Mouse (Mus musculus) heart, postnatal 25 days (tissue): Measurements from ENCODE around the gene Ifrd2. TPM values are rescaled to one million over a fixed set of nuclear protein-coding genes. Genes with fewer than 3 reads are reported as not detected.

Experiments
- DNase-seq: peaks from one replicate; pipeline ENCODE4 v3.0.0; 2022; ENCODE audit warnings: low spot score
- intact Hi-C: fragments of 180-260 bp; cut with DNase I; formaldehyde crosslinking; loops from one replicate; pipeline ENCODE4 v1.15.1; 2025
- total RNA-seq, 2 experiments: library from RNA; stranded (reverse); gene quantifications; 2 replicates each; pipeline ENCODE4 v1.2.3; 2021

Gene Ifrd2
- total RNA-seq, 2 experiments from 2014 or later: 44.6 to 45.8 TPM

DNA sequence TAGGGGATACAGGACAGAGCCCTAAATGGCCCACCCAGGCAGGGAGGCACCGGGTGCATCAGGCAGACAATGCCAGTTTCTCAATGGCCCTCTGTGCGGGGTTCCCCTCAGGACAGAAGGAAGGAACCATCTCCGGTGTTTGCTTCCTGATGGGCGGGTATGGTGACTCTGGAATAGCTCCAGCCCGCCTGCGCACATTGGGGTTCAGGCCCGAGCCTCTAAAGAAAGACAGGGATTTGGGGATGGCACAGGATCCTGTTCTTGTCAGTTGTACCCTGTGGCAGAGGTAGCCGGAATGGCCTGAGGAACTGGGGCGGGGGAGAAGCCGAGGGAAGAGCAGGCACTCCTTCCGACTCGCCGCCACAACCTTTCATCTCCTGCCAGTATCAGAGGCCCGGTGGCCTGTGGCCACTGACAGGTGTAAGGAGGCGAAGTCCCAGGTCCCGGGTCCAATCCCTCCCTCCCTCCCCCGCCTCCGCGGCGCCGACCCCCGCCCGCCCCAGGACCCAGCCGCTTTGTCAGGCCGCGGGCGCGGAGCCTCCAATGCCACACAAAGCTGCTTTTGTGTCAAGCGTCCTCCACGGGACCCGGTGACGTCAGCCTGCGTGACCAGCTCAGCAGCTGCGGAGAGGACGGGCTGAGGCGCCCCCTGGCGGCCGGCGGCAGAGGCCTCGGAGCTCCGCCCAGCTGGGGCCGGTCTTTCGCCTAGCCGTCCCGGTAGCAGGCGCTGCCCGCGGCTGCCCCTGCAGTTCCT lies 24.9 kb downstream of the Ifrd2 start:
- DNase-seq: peak; percentile 98
- intact Hi-C loops: no loop called here

DNA sequence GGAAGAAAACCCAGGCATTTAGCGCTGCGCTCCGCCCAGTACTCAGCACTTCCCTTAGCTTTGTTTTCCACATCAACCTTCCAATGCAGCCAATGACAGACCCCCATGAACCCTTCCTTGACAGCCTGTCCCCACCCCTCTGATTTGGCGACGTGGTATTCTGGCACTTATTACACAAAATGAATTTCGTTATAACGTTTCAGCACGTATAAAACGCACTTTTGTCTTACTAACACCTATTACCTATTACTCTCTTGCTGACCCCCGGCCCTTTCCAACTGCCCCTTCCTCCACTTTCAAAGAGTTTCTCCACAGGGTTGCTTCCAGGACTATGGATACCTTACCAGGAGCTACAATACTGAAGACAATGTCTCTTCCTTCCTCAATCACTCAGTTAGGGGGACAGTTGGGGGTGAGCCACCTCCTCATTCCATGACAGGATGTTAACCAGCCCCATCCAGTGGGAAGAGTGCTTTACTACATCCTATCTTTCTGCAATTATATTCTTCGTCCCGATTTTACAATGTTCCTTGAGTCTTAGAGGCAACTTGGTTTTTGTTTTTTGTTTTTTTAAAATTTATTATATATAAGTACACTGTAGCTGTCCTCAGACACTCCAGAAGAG lies 25.6 kb downstream of the Ifrd2 start:
- intact Hi-C loops: no loop called here
- no peak for DNase-seq

DNA sequence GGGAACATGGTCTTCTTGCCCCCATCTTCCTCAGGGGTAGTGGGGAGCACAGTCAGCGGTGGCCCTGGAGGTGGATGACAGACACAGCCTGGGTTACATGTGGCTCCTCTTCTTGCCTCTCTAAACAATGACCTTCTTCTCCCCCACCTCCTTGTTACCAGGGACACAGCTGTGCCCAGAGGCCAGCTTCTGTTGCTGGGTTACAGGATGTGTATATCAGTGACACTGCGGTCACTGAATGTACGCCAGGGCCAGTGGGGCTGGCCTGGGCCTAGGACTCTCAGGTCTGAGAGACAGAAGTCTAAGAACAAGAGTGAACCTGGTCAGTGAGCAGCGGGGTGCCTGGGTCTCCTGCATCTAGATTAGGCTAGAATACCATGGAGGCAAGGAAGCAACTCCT lies 27.6 kb downstream of the Ifrd2 start:
- no peak for DNase-seq
- intact Hi-C loops: no loop called here

DNA sequence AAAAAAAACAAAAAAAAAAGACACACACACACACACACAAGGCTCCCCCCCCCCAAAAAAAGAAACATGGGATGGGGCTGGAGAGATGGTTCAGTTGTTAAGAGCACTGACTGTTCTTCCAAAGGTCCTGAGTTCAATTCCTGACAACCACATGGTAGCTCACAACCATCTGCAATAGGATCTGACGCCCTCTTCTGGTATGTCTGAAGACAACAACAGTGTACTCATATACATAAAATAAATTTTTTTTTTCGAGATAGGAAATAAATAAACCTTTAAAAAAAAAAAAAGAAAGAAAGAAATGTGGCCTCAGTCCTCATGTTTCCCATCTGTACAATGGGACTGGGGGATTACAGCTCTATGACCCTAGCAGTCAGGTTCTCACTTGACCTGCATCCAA lies 30.0 kb downstream of the Ifrd2 start:
- intact Hi-C loops: no loop called here
- DNase-seq: no peak

DNA sequence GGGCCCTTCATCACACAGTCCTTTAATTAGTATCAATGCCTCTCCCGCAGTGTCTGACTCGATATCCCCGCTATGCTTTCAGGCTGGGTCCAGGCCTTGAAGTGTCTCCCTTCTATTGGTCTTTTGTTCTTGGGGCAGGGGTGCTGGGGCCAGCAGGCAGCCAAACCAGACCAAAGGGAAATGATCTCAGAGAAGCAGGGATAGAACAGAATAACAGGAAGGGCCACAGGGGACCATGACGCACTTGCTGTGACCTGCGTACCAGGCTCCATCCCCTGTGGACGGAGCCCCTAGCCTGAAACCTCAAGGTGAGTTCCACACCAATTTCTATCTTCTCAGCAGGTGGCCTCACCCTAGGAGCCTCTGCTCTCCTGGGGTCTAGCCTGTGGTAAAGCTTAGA lies 30.7 kb downstream of the Ifrd2 start:
- intact Hi-C loops: no loop called here
- no peak for DNase-seq

DNA sequence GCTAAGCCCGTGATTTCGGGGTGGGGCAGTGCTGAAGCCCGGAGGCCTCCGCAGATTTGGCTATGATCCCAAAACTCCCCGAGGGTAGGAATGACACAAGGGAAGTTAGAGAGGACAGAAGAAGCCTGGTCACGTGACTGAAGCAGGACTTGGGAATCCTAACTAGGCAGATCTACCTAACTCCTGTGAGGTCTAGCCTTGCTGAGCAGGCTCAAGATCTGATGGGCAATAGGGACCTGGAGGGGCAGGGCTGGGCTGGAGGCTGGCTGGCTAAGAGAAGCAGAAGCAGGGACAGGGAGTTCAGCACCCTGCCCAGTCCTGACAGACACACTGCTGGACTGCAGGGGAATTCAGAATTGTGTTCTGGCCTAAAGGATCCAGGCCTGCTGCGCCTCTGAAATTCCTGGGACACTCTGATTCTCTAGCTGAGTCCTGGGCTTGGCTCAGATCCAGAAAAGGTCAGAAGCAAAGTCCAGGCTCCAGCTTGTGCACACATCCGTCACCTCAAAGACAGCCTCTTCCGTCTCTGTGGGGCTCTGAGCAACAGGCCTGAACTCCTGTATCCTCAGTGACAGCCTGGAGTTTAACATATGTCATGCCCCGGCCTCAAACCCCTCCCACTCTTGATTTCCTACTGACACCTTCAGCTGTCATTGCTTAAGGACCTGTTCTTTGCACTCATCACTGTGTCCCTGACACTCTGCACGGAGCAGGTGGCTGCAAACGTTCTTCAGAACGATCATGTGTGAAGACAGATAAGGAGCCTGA lies 31.5 kb downstream of the Ifrd2 start:
- intact Hi-C loops: no loop called here
- no peak for DNase-seq

DNA sequence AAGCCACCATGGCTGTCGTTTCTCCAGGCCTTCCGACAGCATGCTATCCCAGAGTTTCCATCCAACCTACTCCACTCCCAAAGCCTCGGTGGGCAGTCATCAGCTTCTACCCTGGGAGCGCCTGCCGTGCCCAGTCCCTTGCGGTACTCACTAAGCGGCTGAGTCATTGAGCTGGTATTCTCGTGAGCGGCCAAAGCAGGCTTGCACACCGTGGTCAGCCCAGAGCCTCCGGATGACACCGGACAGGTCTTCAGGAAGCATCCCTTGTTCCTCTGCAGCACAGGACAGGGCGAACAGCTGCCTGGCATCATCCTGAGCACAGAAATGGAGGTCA lies 32.1 kb downstream of the Ifrd2 start:
- intact Hi-C loops: no loop called here
- DNase-seq: no peak

DNA sequence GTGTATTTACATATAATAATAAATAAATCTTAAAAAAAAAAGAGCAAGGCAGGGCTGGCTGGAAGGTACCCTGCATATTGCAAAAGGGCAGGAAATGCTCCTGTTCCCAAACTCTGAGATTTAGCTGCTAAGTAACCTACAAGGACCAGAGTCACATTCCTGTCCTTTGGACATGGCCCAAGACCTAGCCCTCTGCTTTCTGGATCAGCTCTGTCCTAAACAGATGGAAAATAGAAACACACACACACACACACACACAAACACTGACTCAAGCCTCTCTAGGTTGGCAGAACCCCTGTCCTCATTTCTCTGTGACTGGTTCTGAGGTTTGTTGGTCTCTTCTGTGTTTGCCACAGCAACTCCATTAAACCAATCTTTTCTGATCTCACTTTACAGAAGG lies 33.5 kb downstream of the Ifrd2 start:
- intact Hi-C loops: loop anchor here (2.0 kb wide), 1 partner anchor 14 kb away; the partner anchor contains the start of gene Gnai2
- DNase-seq: no peak

DNA sequence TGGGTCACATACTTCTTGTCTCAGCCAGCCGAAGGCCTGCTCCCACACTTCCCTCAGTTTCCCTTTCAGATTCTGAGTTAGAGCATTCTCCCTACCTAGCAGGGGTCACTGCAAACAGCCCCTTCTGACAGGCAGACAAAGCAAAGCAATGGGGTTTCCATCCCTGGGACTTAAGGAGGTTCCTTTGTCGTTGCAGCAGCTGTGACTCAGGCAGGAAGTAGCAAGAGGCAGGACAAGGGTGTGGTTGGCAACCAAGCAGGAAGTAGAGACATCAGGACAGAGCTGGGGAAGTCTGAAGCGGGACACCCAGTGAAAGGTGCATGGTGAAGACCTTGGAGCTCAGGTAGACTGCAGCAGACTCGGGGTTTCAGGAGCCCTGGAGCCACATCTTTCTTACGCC lies 37.1 kb downstream of the Ifrd2 start:
- no peak for DNase-seq
- intact Hi-C loops: no loop called here

DNA sequence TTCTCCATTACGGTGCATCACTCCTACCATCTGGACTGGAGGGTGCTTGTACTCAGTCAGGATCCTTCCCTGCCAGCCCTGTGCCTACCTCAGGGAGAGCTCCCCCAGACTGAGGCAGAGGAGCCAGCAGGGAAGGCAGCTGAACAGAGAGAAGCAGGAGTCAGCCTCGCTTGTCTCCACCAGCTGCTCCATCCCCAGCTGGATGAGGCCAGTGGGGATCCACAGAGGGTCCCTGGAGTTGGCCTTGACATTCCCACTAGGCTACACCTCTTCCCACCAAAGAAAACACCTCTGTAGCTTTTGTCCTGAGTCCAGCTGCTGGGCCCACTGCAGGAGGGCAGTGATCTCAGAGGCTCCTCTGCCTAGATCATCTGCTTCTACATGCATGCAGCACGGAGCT lies 37.5 kb downstream of the Ifrd2 start:
- intact Hi-C loops: loop anchor here (5.0 kb wide), 1 partner anchor 58 kb away; the partner anchor contains the start of gene Hyal2
- no peak for DNase-seq

DNA sequence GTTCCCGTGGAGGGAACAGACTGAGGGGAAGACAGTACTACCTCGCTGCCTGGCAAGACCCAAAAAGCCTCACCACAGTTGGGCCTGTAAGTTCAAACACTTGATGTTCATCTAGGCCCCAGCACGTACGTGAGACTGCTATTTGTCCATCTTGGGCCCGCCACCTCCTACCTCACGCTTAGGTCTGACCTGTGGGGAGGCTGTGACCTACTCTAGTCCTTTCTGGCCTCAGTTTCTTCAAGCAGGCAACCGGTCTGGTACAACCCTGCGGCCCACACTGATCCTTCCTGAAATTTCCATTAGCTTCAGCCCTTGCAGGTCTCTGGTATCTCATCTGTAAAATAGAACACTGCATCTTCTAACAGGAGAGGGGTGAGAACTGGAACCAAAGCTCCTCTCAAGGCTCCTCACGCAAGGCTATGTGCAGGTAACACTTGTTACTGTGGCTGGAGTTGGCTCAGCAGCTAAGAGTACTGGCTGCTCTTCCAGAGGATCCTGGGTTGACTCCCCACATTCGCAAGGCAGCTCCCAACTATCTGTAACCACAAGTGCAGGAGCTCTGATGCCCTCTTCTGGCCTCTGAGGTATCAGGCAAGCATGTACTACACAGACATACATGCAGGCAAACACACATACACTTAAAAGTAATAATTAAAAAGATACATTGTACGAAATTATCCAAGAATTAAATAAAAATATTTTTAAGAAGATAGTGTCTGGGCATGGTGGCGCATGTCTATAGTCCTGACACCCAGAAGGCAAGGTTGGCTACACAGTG lies 38.1 kb downstream of the Ifrd2 start:
- intact Hi-C loops: loop anchor here (1.0 to 5.0 kb wide), 2 partner anchors 19 to 58 kb away; partner anchors contain the start of gene Hyal2
- no peak for DNase-seq

DNA sequence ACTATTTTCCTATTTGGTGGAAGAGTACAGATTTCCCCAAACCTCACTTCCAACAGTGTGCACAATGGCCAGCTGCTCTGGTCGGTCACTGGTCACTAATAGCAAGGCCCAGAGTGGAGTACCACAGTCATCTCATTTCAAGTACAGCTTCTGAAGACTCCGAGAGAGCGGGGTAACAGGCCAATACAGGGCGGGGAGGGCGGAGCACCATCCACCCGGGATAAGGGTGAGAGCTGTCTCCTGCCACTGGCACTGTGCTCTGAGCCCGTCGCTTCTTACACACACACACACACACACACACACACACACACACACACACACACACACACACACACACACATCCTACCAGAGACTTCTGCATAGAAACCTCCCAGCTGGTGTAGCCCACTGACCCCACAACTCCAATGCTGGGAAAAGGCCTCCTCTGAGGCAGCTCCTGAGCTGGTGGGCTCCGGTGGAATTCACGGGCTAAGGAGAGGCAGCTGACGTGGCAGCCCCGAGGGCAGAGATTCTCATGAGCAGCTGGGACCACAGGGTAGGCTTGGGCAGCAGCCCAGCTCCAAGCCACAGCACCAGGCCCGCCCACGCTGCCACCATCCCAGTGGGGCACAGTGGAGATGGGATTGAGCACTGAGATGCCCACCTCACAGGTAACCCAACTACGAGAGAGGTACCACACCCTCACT lies 38.9 kb downstream of the Ifrd2 start:
- DNase-seq: no peak
- intact Hi-C loops: loop anchor here (1.0 to 5.0 kb wide), 2 partner anchors 18 to 59 kb away; partner anchors contain the start of gene Hyal2

DNA sequence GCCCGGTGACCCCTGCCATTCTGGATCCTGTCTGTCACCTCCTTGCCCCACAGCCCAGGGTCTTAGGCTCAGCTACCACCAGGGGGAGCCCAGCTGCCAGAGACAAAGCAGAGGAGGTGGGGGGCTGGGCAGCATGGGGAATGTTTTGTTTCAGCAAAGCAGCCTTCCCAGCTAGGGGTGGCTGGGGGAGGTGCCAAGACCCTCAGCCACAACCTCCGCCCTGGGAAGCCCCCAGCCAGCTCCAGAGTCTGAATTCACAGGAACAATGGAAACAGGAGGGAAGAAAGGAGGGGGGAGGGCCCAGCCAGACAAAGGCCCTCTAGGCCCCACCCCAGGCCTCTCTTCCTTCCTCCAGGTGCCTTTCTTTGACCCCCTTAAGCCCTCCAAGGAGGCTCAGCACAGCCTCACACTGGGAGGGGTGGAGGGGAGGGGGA lies 39.4 kb downstream of the Ifrd2 start:
- peak; percentile 66 for DNase-seq
- intact Hi-C loops: loop anchor here (1.0 to 5.0 kb wide), 2 partner anchors 17 to 60 kb away; partner anchors contain the start of gene Hyal2

DNA sequence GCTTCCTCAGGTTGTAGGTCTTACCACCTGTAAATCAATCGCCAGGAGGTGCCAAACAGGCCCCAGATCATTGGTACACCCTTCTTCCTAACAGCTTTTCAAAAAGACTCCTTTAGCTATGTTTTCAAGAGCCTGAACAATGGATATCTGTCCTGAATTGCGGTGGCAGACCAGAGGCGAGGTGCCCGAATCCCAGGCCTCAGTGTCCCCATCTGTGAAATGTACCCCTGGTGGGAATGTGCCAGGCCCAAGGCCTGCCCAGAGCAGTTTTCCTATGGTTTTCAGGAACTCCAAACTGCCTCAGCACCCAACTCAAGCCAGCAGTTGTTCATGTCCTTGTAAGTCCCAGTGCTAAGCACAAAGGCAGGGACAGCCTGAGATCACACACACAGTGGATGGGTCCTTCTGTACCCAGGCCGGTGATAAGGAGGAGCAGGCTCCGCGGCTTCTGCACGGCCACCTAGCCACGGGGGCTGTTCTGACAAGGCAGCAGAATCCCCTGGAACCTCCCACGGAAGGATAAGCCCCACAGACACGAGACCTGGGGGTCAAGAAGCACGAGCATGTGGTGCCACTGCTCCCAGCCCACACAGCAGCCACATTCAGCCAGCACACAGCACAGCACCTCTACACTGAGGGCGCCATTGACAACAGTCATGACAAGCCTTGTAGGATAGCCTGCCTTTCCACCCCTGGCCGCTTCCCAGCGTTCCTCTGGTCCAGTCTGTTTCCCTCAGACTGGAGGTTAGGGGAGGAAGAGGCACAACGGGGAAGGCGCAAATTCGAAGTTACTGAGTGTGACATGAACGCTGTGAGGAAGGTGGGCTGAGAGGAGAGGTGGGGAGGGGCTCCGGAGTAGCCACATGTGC lies 40.2 kb downstream of the Ifrd2 start:
- intact Hi-C loops: loop anchor here (5.0 kb wide), 1 partner anchor 60 kb away; the partner anchor contains the start of gene Hyal2
- no peak for DNase-seq

DNA sequence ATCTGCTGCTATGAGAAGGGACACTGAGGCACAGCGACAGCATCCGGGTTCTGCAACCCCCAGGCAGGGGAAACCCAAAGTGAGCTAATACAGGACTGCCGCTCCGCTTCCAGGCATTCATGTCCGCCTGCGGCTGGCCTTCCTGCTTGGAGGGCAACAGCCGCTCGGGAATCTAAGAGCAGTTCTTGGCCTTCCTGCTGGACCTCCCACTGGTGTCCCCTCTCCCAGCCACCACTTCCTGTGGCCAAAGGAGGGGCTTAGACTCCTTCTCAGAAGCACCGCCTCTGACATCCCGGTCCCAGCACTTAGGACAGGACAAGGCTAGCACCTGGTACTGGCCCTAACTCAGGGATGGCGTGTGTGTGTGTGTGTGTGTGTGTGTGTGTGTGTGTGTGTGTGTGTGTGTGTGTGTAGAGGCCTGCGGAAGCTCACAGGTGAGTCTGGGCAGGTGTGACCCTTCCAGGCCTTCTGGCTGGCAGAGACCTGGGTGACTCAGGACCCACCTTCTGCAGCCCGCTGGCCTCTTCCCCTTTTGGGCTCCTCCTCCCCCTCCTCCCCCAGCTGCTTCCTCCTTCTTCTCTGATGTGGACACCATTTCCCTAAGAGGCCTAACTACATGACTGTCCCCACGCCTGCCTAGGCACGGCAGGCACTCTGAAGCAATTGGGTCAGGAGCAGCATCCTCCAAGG lies 41.4 kb downstream of the Ifrd2 start:
- DNase-seq: peak; percentile 70
- intact Hi-C loops: loop anchor here (5.0 kb wide), 1 partner anchor 62 kb away; the partner anchor contains the start of gene Hyal2

DNA sequence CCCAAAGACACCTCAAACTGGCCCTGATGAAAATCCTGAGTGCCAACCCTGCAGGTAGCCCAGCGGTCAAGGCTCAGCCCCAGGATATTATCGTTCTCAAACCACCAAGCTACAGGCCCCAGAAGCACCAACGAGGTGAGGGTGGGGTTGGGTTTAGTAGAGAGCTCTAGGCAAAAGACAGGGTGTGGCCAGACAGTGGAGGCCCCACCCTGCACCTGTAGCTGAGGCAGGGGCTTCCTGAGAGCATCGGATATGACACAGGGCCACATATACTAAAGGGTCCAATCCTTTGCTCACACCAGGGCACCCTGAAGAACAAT lies 41.9 kb downstream of the Ifrd2 start:
- intact Hi-C loops: loop anchor here (5.0 kb wide), 1 partner anchor 62 kb away; the partner anchor contains the start of gene Hyal2
- no peak for DNase-seq

DNA sequence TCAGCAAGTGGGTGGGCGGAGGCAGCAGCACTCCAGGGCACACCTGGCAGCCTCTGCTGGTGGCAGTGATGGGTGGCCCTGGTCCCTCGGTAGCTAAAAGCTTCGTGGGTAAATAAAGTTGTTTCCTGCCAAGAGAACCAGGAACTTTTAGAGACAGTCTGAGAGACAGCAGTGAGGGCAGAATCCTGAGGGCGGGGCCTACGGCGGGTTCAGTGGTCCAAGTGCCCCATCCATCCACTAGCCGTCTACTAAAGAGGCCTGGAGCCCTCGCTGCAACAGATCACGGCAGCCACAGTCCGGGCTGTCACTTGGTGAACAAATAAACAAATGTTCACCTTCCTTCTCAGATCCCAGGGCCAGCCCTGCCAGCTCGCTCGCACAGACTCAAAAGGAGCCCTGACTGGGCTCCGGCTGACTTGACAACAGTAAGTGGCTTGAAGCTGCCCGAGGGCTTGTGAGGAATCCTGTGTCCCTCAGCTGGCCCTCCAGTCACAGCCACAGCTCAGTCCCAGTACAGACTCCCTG lies 42.5 kb downstream of the Ifrd2 start:
- DNase-seq: no peak

DNA sequence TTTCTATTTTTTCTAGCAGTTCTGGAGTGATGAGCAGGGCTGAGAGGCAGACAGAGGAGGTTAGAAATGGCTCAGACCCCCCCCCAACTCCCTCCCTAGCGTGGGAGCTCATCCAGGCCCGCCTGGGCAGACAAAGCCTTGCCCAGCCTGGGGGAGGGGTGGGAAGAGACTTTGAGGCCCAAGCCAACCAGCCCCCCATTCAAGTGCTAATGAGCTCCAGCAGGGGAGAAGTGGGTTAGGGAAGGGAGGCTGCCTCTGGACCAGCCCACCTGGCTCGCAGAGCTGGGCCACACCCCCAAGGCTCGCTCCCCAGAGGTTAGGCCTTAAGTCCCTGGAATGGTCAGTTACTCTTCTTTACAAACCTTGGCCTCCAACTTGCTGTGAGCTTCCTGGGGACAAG lies 43.1 kb downstream of the Ifrd2 start:
- intact Hi-C loops: no loop called here
- no peak for DNase-seq

More for the DNA sequence above, 42.5 kb downstream of the Ifrd2 start:
- intact Hi-C loops: loop anchor here (5.0 kb wide), 1 partner anchor 63 kb away; the partner anchor contains the start of gene Hyal2
